Mouse (Mus musculus): ENCODE measurements at regions not wholly inside any gene's neighbourhood (a gene's known extent, or its start where the extent isn't known, plus 50 kb on each side); places are given as distances from the start of the nearest gene placed in this dataset.

- DNase-seq (no peak), ATAC-seq (no peak)
- WGBS: 64% methylated on average over 2 of the region's 2 CpGs
- TF ChIP-seq CTCF (IDR thresholded peaks at IDR 0.05; ENCODE audit: low read depth): no peak
- no peak overlapping the region for H3K27ac ChIP-seq (ENCODE audit: low read depth, low read length)
- H3K36me3 ChIP-seq (ENCODE audit: insufficient read depth): no peaks in the 10 kb centered on the region
- H3K4me2 ChIP-seq (ENCODE audit: low read depth): no peak overlapping the region
- no peaks in the 10 kb centered on the region for H3K9me3 ChIP-seq (ENCODE audit: low read length)
- H3K9ac ChIP-seq: no peak overlapping the region
- no peaks in the 10 kb centered on the region for H3K27me3 ChIP-seq (ENCODE audit: insufficient read depth, low read length)
- no peak overlapping the region for H3K4me3 ChIP-seq (ENCODE audit: low read depth, low read length)
- H3K4me1 ChIP-seq (ENCODE audit: insufficient read depth): no peaks in the 10 kb centered on the region
Measured at GRCm38 (mm10) chr15:29762191-29762590, 410.2 kb upstream of the Ctnnd2 start.

GRCm38 (mm10) chr15:29776438-29776837 is 396.0 kb upstream of the Ctnnd2 start:
- Histone ChIP-seq H3K9me3 (ENCODE audit: low read length) (no peaks in the 10 kb centered on the region), H3K4me2 (ENCODE audit: low read depth) (no peak overlapping the region), H3K9ac (no peak overlapping the region), H3K27me3 (ENCODE audit: insufficient read depth, low read length) (no peaks in the 10 kb centered on the region), H3K4me3 (ENCODE audit: low read depth, low read length) (no peak overlapping the region), H3K27ac (ENCODE audit: low read depth, low read length) (no peak overlapping the region), H3K4me1 (ENCODE audit: insufficient read depth) (no peaks in the 10 kb centered on the region), H3K36me3 (ENCODE audit: insufficient read depth) (no peaks in the 10 kb centered on the region)
- no peak for TF ChIP-seq CTCF (IDR thresholded peaks at IDR 0.05; ENCODE audit: low read depth)
- no peak for ATAC-seq
- 83% methylated on average over 2 of the region's 2 CpGs for WGBS
- DNase-seq: no peak

- H3K27ac ChIP-seq (ENCODE audit: low read depth, low read length): no peak overlapping the region
- no peak overlapping the region for H3K4me2 ChIP-seq (ENCODE audit: low read depth)
- no peak overlapping the region for H3K9ac ChIP-seq
- no peaks in the 10 kb centered on the region for H3K4me1 ChIP-seq (ENCODE audit: insufficient read depth)
- no peaks in the 10 kb centered on the region for H3K36me3 ChIP-seq (ENCODE audit: insufficient read depth)
- 77% methylated on average over 9 of the region's 9 CpGs for WGBS
- no peak for TF ChIP-seq CTCF (IDR thresholded peaks at IDR 0.05; ENCODE audit: low read depth)
- no peak for DNase-seq
- H3K27me3 ChIP-seq (ENCODE audit: insufficient read depth, low read length): no peaks in the 10 kb centered on the region
- no peak overlapping the region for H3K4me3 ChIP-seq (ENCODE audit: low read depth, low read length)
- ATAC-seq: no peak
- H3K9me3 ChIP-seq (ENCODE audit: low read length): no peaks in the 10 kb centered on the region
Measured at GRCm38 (mm10) chr15:29798596-29798995, 373.8 kb upstream of the Ctnnd2 start.

- Histone ChIP-seq H3K4me1 (ENCODE audit: insufficient read depth) (peaks cover 3% of the 10 kb centered on the region; the same call in 1 of the 2 replicates), H3K27ac (ENCODE audit: low read depth, low read length) (no peak overlapping the region), H3K36me3 (ENCODE audit: insufficient read depth) (no peaks in the 10 kb centered on the region), H3K4me3 (ENCODE audit: low read depth, low read length) (no peak overlapping the region), H3K9ac (no peak overlapping the region), H3K27me3 (ENCODE audit: insufficient read depth, low read length) (no peaks in the 10 kb centered on the region), H3K4me2 (ENCODE audit: low read depth) (no peak overlapping the region), H3K9me3 (ENCODE audit: low read length) (no peaks in the 10 kb centered on the region)
- no peak for ATAC-seq
- no peak for TF ChIP-seq CTCF (IDR thresholded peaks at IDR 0.05; ENCODE audit: low read depth)
- DNase-seq: no peak
- WGBS: 52% methylated on average over 2 of the region's 2 CpGs
Measured at GRCm38 (mm10) chr15:29823271-29823670, 349.1 kb upstream of the Ctnnd2 start.

GRCm38 (mm10) chr15:29824164-29824563 is 348.2 kb upstream of the Ctnnd2 start:
- 93% methylated on average over 6 of the region's 6 CpGs for WGBS
- H3K9ac ChIP-seq: no peak overlapping the region
- H3K9me3 ChIP-seq (ENCODE audit: low read length): no peaks in the 10 kb centered on the region
- ATAC-seq (no peak), DNase-seq (no peak)
- no peak overlapping the region for H3K27ac ChIP-seq (ENCODE audit: low read depth, low read length)
- no peak overlapping the region for H3K4me2 ChIP-seq (ENCODE audit: low read depth)
- H3K27me3 ChIP-seq (ENCODE audit: insufficient read depth, low read length): no peaks in the 10 kb centered on the region
- no peaks in the 10 kb centered on the region for H3K36me3 ChIP-seq (ENCODE audit: insufficient read depth)
- TF ChIP-seq CTCF (IDR thresholded peaks at IDR 0.05; ENCODE audit: low read depth): no peak
- H3K4me1 ChIP-seq (ENCODE audit: insufficient read depth): peaks cover 5% of the 10 kb centered on the region; the same call in 1 of the 2 replicates
- no peak overlapping the region for H3K4me3 ChIP-seq (ENCODE audit: low read depth, low read length)

GRCm38 (mm10) chr15:29828135-29828534 is 344.3 kb upstream of the Ctnnd2 start:
- DNase-seq: peak; percentile 35
- no peak overlapping the region for H3K27ac ChIP-seq (ENCODE audit: low read depth, low read length)
- H3K4me3 ChIP-seq (ENCODE audit: low read depth, low read length): no peak overlapping the region
- no peak overlapping the region for H3K9ac ChIP-seq
- 23% methylated on average over 1 of the region's 1 CpGs for WGBS
- no peak overlapping the region for H3K4me2 ChIP-seq (ENCODE audit: low read depth)
- ATAC-seq: peak; percentile 85
- H3K36me3 ChIP-seq (ENCODE audit: insufficient read depth): no peaks in the 10 kb centered on the region
- H3K4me1 ChIP-seq (ENCODE audit: insufficient read depth): peaks cover 5% of the 10 kb centered on the region; the same call in 1 of the 2 replicates
- H3K27me3 ChIP-seq (ENCODE audit: insufficient read depth, low read length): no peaks in the 10 kb centered on the region
- no peak for TF ChIP-seq CTCF (IDR thresholded peaks at IDR 0.05; ENCODE audit: low read depth)
- H3K9me3 ChIP-seq (ENCODE audit: low read length): no peaks in the 10 kb centered on the region

GRCm38 (mm10) chr15:29828570-29828969 is 343.8 kb upstream of the Ctnnd2 start:
- H3K27ac ChIP-seq (ENCODE audit: low read depth, low read length): no peak overlapping the region
- TF ChIP-seq CTCF (IDR thresholded peaks at IDR 0.05; ENCODE audit: low read depth): no peak
- H3K36me3 ChIP-seq (ENCODE audit: insufficient read depth): no peaks in the 10 kb centered on the region
- no peak overlapping the region for H3K9ac ChIP-seq
- H3K4me3 ChIP-seq (ENCODE audit: low read depth, low read length): no peak overlapping the region
- H3K9me3 ChIP-seq (ENCODE audit: low read length): no peaks in the 10 kb centered on the region
- DNase-seq: no peak
- H3K4me2 ChIP-seq (ENCODE audit: low read depth): no peak overlapping the region
- H3K27me3 ChIP-seq (ENCODE audit: insufficient read depth, low read length): no peaks in the 10 kb centered on the region
- WGBS: 83% methylated on average over 1 of the region's 1 CpGs
- 0 out of 2 replicates have a peak, but pooled peaks have one; percentile 1 for ATAC-seq
- peaks cover 5% of the 10 kb centered on the region; the same call in 1 of the 2 replicates for H3K4me1 ChIP-seq (ENCODE audit: insufficient read depth)

Data from forebrain, postnatal 0 days (tissue).